Mouse (Mus musculus): ENCODE measurements around the gene Metrnl.

DNA sequence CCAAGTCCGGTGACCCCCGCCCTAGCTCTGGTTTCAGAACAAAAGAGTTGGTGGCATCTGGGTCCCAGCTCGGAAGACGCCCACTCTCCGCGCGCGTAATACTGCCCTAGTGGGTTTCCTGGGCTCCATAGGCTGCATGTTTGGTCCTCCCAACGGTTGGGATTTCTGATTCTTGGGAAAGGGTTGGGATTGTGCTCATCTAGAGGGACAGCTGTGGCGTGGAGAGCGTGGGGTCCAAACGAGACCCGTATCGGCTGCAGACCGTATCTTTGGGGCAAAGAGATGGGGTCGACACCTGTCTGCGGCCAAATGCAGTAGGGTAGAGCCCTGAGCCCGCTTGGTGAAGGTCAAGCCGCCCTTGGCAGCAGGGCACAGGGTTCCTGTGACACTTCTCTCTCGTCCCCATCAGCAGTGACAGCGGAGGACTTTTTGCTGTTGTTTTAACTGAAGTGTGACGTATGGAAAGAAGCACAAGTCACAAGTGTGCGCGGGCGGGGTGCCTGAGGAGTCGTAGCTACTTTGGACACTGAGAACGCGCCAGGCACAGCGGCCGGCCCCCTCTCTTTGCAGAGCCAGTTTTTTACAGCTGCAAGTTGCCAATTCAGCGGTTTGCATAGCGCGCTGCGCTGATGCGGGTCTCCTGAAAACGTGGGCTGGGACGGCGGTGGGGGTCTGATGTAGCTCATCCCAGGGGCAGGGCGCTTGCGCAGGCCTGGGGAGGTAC is 1.7 kb downstream of the Metrnl start:
- no peak for TF ChIP-seq POLR2A (IDR thresholded peaks at IDR 0.05; ENCODE audit: control insufficient read depth, low read depth, low read length)
- TF ChIP-seq CTCF (IDR thresholded peaks at IDR 0.05; ENCODE audit: control insufficient read depth, insufficient read depth, insufficient replicate concordance, low read depth, low read length) = no peak
